Mouse (Mus musculus): ENCODE measurements around the gene Prdx6. TPM values are rescaled to one million over a fixed set of nuclear protein-coding genes. Genes with fewer than 3 reads are reported as not detected.

Prdx6 gene
- 316 and 328 TPM in 2 replicates for polyA plus RNA-seq (2015; fragmentation: Nextera tagmentation; extraction: Ambion mirVana)

- DNase-seq (ENCODE audit: low spot score) = peak; percentile 87
These were observed at the start of gene Prdx6 for GRCm38 (mm10) chr1:161250604-161251416. Prdx6 (minus strand) TSS chr1:161251219.

- DNase-seq (ENCODE audit: low spot score) = no peak
These were observed 37.2 kb upstream of the Prdx6 start for GRCm38 (mm10) chr1:161288256-161288655.

DNA sequence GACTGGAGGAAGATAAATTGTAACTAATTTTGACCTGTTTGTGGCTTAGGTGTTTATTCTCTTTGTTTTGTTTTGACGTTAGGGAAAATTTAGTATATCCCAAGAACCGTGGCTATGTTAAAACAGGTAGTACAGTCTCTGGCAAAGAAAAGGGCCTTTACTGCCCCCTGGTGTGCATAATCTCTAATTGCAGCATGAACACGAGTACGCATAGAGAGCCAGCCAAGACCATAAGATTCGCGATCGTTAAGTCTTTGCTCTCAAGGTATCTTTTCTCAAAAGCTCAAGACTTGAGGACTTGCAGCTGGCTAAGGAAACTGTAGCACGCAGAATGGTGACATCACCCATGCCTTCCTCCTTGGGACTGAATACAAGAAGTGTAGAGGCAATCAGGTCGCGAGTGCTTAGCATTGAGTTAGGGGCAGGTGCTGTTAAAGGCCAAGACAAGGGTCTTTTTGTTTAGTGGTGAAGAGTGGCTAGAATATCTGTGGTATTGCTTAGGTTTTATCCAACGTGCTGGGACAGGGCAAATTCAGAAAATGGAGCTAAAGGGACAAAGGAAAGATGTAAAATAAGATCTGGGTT lies 35.8 kb upstream of the Prdx6 start:
- DNase-seq (ENCODE audit: low spot score) = peak; percentile 75

DNA sequence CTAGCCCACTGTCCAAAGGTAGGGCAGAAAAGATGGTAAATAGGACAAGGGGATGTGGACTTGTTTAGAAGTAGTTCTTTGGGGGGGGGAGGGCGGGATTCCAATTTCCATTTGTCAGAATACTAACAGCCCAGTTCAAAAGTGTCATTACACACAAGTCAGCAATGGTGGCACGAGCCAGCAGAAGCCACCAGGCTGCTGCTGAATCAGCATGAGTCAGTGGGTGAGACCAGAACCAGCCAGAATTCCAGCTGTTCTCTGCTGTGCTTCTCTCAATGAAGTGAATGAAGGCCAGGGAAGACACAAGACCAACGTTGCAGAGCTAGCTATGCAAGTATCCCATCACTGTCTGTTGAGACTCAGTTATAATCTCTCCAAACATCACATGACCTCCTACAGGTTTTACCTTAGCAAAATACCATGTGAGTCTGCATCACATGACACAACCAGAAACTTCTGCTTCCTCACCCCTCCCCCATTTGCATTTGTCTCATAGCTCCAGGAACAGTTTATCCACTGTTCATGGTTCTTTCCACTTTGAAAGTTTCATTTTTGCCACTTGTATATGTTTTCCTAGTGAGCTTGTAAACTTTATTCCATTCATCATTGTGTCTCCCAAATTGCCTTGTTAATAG lies 30.2 kb upstream of the Prdx6 start:
- DNase-seq (ENCODE audit: low spot score) = no peak

GRCm38 (mm10) chr1:161279244-161279908 lies 28.4 kb upstream of the Prdx6 start:
- DNase-seq (ENCODE audit: low spot score) = no peak

DNA sequence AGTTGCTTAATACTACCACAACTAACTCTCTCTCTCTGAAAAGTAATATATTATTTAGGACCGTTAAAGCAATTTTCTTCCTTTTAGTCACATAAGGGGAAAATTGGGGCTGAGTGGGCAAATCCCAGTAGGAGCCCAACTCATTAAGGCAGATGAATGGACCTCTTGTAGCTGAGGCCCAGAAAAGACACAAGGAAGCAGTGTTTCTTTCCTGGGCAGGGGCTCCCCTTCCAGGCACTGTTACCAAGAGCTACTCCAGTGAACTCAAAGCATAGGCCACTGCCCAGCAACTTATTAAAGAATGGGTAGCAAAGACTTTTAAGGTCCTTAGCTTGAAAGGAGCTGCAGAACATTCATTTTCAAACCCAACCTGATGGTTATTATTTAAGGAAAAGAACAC lies 22.5 kb upstream of the Prdx6 start:
- DNase-seq (ENCODE audit: low spot score) = no peak

GRCm38 (mm10) chr1:161271461-161271810 lies 20.4 kb upstream of the Prdx6 start:
- no peak for DNase-seq (ENCODE audit: low spot score)

DNA sequence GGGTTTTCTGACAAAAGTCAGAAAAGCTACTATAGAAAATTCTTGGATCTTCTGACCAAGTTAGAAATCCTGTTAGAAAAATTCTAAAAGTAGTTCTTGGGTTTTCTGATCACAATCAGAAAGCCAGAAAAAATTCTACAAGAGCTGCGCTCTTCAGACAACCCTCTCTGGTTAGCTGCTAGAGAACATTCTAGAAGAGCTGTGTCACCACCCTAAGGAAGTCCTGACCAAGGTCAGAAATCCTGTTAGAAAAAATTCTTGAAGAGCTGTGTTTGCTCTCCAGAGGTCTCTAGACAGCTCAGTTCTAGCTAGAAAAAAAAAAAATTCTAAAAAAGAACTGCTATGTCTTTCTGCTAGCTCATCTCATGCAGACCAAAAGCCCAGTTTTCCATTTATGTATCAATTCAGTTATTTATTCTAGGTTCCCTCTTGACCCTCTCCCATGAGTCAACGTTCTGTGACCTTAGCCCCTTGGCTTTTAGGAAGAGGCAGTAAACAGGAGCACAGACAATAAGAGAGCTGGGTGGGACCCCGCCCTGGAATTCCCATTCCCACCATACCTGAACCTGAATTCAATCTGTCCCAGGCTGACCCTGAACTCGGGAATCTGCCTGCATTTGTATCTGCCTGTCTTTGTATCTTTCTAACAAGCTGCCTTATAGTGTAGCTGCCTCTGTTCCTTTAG lies 19.9 kb upstream of the Prdx6 start:
- DNase-seq (ENCODE audit: low spot score) = no peak

- no peak for DNase-seq (ENCODE audit: low spot score)
These were observed 18.3 kb upstream of the Prdx6 start for GRCm38 (mm10) chr1:161269346-161269745.

- DNase-seq (ENCODE audit: low spot score) = no peak
These were observed 17.9 kb upstream of the Prdx6 start for GRCm38 (mm10) chr1:161268884-161269283.

DNA sequence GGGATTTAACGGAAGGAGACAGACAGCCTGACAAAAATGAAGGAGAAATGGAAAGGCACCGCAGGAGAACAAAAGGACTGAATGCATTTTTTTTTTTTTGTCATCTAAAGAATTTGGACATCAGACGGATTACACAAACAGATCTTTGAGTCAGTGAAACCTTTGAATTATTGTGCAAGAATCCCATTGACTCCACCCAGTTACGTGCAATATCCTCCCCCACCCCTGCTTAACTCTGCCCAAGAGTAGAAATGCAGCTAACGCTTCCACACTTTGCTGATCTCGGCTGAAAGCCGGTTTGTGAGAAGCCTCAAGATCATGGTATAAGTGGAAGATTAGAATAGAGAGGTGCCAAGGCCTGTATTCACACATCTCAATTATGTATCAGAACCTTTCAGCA lies 17.1 kb upstream of the Prdx6 start:
- DNase-seq (ENCODE audit: low spot score) = no peak

GRCm38 (mm10) chr1:161264961-161265360 lies 13.9 kb upstream of the Prdx6 start:
- no peak for DNase-seq (ENCODE audit: low spot score)

- DNase-seq (ENCODE audit: low spot score) = no peak
These were observed 12.6 kb upstream of the Prdx6 start for GRCm38 (mm10) chr1:161263584-161263983.

DNA sequence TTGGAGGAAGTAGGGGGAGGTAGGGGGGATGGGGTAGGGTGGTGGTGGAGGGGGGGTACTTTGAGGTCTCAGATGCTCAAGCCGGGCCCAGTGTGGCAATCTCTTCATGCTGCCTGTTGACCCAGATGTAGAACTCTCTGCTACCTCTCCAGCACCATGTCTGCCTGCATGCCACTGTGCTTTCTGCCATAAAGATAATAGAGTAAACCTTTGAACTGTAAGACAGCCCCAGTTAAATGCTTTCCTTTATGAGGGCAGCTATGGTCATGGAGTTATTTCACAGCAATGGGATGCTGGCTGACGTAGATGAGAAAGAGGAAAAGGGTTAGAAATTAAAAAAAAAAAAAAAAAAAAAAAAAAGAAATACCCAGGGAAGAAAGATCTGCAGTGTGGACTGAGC lies 11.5 kb upstream of the Prdx6 start:
- DNase-seq (ENCODE audit: low spot score) = no peak

GRCm38 (mm10) chr1:161260761-161261160 lies 9.7 kb upstream of the Prdx6 start:
- DNase-seq (ENCODE audit: low spot score) = no peak

- DNase-seq (ENCODE audit: low spot score) = no peak
These were observed 8.1 kb upstream of the Prdx6 start for GRCm38 (mm10) chr1:161259142-161259541.

GRCm38 (mm10) chr1:161258331-161258730 lies 7.3 kb upstream of the Prdx6 start:
- no peak for DNase-seq (ENCODE audit: low spot score)

DNA sequence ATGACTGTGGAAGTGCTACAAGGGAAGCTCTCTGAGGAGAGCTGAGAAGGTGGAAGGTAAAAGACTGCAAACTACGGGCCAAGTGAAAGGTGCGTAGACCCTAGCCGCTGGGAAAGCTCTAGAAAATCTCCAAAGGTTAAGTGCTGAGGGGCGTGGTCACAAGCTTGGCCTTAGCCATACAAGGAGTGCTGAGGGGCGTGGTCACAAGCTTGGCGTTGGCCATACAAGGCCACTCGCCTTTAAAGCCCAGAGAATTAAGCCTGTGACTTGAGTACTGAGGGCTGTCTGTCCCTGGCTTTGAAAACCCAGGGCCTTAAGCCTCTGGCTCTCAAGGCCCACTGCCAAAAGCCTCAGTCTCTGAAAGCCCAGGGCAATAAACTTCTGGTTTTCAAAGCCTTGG lies 5.9 kb upstream of the Prdx6 start:
- DNase-seq (ENCODE audit: low spot score) = no peak

GRCm38 (mm10) chr1:161254361-161254760 lies 3.3 kb upstream of the Prdx6 start:
- DNase-seq (ENCODE audit: low spot score) = no peak

GRCm38 (mm10) chr1:161252901-161253300 lies 1.9 kb upstream of the Prdx6 start:
- no peak for DNase-seq (ENCODE audit: low spot score)

GRCm38 (mm10) chr1:161252365-161252764 lies 1.3 kb upstream of the Prdx6 start:
- no peak for DNase-seq (ENCODE audit: low spot score)
